Mouse (Mus musculus): ENCODE data around the gene Proser1.

Gene Proser1

GRCm38 (mm10) chr3:53463046-53463764 lies at the start of gene Proser1, which contains the start of gene Nhlrc3:
Gene Proser1, plus strand, starts transcription at chr3:53463666.
Gene Nhlrc3, minus strand, starts transcription at chr3:53463332.
- peak; percentile 96 for DNase-seq (ENCODE audit: extremely low read depth, insufficient read length, low spot score)

DNA sequence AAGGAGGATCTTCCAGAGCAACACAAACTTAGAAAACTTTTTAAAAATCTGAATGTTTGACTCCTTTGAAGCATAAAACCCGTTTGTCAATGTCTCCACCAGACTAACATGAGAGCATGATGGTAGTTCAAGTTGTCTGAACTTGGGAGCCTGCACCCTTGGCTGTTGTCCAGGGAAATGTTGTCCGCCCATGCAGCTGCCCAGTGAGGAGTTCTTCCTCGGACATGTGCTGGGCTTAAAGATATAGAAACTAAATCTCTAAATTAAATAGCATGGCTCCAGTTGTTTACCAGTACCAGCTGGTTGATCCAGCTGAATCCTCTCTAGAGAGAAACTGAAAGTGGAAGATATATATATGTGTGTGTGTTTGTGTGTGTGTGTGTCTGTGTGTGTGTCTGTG lies 49.5 kb upstream of the Proser1 start:
- DNase-seq (ENCODE audit: extremely low read depth, insufficient read length, low spot score): no peak

DNA sequence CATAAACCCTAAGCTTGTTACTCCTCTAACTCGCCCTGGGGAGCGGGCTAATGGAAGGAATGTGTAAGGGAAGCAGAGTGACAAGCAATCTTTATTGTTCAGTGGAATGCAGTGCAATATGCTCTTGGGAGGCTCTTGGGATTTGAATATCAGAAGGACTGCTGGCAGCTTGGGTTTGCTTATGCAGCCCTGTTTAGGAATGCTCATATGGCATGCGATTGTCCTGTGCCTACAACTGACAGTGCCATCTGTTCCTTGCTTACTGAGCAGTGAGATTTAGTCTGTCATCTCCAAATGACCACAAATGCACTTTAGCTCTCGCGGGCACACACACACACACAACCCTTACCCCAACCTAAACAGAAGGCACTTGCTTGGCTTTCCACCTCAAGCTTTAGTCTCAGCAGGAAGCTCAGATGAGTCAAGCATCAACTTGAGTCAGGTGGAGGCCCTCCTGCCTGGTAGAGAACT lies 47.4 kb upstream of the Proser1 start:
- DNase-seq (ENCODE audit: extremely low read depth, insufficient read length, low spot score): no peak

DNA sequence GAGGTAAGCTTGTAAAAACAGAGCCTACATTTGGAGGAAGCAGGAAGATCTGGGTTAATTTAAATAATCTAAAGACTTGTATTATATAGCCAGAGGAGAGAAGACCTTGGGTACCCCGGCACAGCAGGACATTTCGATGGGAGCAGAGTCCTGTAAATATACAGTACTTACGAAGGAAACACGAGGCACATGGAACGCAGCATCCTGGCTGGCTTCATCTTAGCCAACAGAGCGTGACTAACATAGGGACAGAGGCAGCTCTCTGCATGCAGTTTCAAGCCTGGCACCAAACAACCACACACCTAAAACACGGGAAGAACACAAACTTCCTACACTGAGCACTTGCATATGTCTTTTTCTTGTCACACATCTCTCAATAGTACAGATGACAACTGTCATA lies 45.8 kb upstream of the Proser1 start:
- DNase-seq (ENCODE audit: extremely low read depth, insufficient read length, low spot score): no peak

DNA sequence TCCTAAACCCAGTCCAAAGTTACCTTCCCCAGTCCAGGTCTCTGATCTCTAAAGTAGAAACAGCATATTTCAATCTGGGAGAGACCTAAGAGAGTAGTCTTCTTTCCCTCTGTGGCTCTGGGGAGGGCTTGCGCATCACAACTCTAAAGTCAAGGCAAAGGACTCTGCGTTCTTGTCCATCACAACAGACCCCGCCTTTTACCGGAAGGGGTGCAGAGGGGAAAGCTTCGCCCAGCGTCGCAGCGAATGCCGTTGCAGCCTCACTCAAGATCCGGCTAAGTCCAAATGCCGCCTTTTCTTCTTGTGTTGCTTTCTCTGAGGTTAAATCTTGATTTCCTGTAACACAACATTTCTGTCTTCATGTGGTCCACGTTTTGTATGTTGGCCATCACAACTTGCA lies 41.8 kb upstream of the Proser1 start:
- DNase-seq (ENCODE audit: extremely low read depth, insufficient read length, low spot score): no peak

DNA sequence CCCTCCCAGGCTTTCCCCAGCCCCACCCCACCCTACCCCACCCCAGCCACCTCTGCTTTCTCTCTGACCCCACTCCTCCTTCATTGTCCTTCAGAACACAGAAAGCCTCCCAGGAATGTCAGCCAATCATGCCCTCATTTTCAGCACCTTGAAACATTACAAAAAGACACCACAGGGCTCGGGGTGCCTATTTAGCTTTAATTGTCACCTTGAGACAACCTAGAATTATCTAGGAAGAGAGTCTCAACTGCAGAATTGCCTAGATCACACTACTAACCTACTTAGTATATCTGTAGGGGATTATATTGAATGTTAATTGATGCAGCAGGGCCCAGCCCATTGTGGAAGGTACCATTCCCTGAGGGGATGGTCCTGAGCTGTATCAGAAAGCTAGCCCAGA lies 40.8 kb upstream of the Proser1 start:
- DNase-seq (ENCODE audit: extremely low read depth, insufficient read length, low spot score): no peak

GRCm38 (mm10) chr3:53423576-53423975 lies 39.9 kb upstream of the Proser1 start:
- DNase-seq (ENCODE audit: extremely low read depth, insufficient read length, low spot score): no peak

DNA sequence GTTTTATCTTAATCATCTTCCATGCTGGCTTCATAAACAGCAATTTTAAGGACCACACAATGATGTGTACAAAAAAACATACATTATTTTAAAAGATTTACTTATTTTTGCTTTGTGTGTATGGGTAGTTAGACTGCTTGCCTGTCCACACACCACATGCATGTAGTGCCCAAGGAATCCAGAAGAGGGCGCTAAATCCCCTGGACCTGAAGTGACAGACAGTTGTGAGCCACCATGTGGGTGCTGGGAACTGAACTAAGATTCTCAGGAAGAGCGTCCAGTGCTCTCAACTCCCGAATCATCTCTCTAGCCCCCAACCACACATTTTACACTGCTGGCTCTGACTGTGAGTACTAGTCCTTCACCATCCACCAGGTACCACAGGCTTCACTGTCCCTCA lies 28.9 kb upstream of the Proser1 start:
- DNase-seq (ENCODE audit: extremely low read depth, insufficient read length, low spot score): no peak

GRCm38 (mm10) chr3:53436550-53436949 lies 26.9 kb upstream of the Proser1 start:
- DNase-seq (ENCODE audit: extremely low read depth, insufficient read length, low spot score): no peak

- no peak for DNase-seq (ENCODE audit: extremely low read depth, insufficient read length, low spot score)
These were observed 17.9 kb upstream of the Proser1 start for GRCm38 (mm10) chr3:53445540-53445939.

GRCm38 (mm10) chr3:53446801-53447200 lies 16.7 kb upstream of the Proser1 start:
- DNase-seq (ENCODE audit: extremely low read depth, insufficient read length, low spot score): no peak

DNA sequence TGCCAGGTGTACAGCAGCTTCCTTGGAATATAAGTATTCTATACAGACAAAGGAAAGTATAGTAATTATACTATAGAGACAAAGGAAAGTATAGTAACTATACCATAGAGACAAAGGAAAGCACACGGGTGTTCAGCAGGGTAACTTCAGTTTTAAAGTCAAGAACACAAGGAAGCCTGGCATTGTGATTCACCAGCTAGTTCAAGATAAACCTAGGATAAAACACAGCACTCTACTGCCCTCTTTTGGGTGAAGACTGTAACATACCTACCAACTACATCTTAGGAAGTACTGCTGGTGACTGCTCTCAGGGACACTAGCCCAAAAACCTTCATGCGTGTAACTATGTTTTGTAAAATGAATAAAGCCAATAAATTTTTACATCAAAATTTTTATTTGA lies 15.3 kb upstream of the Proser1 start:
- peak; percentile 48 for DNase-seq (ENCODE audit: extremely low read depth, insufficient read length, low spot score)

DNA sequence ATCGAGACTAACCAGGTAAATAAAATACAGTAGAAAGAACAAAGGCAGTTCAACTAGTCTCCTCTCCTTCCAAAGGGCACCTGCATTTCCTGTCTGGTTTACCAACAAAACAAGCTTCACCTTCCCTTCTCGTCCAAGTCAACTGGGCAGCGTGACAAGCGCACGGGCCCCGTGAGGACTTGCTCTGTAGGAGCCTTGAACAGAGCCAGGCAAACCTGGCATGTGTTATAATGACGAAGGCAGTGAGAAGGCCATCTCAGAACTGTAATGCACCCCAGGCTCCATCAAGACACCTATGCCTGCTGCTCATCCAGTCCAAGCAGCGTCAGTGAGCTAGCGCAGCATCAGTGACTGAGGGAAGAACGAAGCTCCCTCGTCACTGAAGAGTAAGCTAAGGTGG lies 12.8 kb upstream of the Proser1 start:
- DNase-seq (ENCODE audit: extremely low read depth, insufficient read length, low spot score): no peak

DNA sequence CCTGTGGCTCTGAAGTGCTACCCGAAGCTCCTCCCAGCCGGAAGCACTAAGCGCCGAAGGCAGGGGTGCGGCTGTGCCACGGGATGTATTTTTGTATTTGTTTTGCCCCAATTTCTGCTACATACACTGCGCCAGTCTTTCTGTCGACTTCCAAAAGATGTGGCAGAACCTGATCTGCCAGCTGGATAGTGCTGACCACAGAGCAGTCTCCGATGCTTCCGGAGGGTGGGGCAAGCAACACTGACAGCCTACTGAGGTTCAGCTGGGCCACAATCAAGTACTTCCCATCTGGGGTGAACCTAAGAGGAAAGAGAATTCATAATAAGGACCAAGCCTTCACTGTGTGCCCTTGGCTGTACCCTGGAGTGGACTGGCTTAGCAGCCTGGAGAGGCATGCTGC lies 11.1 kb upstream of the Proser1 start:
- DNase-seq (ENCODE audit: extremely low read depth, insufficient read length, low spot score): no peak

GRCm38 (mm10) chr3:53453346-53453745 lies 10.1 kb upstream of the Proser1 start:
- no peak for DNase-seq (ENCODE audit: extremely low read depth, insufficient read length, low spot score)

DNA sequence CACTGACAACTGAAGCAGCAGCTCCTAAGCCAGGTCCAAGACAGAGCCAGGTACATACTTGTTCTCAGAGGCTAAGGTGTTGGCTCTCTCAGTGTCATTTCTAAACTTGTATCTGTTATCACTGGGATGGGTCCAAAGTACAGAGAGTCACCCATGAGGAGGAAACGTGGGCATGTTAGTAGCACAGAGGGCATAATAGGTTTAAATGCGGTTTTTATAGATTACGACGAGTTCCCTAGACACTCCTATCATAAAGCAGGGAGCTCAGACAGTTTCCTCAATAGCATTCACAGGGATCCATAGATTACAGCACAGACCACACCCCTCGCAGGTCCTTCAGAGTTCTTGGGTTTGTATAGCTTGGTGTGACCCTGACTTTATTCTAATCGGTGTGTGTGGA lies 9.5 kb upstream of the Proser1 start:
- DNase-seq (ENCODE audit: extremely low read depth, insufficient read length, low spot score): no peak

GRCm38 (mm10) chr3:53454561-53454960 lies 8.9 kb upstream of the Proser1 start:
- DNase-seq (ENCODE audit: extremely low read depth, insufficient read length, low spot score): no peak

DNA sequence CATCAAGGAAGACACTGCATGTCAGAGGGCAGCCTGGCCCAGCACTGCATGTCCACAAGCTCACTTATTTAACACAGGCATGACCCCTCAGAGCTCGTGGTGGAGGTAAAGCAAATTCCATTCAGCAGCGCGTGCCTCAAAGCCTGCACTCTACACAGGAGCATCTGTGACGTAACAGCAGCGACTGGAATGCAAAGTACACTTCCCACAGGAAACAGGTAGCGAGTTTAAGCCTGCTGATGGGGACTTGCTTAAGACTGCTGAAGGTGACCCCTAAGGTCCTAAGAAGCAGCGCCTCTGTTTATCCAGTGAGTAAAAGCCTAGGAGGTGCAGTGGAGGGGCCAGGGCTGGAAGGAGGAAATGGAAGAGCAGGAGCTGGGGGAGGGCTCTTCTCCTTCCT lies 8.5 kb upstream of the Proser1 start:
- DNase-seq (ENCODE audit: extremely low read depth, insufficient read length, low spot score): no peak

- DNase-seq (ENCODE audit: extremely low read depth, insufficient read length, low spot score): no peak
These were observed 5.7 kb upstream of the Proser1 start for GRCm38 (mm10) chr3:53457750-53458149.

DNA sequence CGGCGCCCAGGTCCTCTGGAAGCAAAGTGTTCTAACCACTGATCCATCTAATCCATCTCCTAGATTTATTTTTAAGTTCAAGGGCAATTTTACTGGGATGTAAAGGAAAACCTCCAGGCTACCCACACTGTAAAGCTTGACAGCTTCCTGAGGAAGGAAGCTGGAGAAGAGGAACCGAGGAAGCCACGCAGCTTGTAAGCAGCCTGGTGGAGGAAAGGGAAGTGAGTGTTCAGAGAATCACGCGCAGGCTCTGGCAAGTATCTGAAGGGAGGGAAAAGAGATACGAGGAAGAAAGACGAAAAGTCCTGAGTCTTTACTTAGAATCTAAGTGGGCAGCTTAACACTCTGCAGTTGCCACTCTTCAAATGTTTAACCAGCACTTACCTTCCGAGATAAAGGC lies 3.4 kb upstream of the Proser1 start:
- no peak for DNase-seq (ENCODE audit: extremely low read depth, insufficient read length, low spot score)

- no peak for DNase-seq (ENCODE audit: extremely low read depth, insufficient read length, low spot score)
These were observed 793 bp upstream of the Proser1 start for GRCm38 (mm10) chr3:53462701-53463045.

DNA sequence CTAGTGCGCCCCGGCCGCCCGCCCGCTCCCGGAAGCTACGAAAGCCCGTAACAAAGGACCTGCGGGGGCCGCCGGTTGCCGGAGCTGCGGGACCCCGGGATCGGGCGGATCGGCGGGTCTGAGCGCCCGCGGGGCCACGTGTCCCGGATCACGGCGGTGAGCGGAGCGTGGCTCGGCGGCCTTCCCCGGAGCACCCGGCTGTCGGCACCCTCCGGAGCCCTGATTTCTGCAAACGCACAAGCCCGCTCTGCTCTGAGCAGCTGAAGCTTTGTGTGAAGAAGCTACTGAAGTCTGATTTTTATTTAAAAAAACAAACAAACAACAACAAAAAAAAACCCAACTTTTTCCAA lies 274 bp downstream of the Proser1 start:
- DNase-seq (ENCODE audit: extremely low read depth, insufficient read length, low spot score): no peak

DNA sequence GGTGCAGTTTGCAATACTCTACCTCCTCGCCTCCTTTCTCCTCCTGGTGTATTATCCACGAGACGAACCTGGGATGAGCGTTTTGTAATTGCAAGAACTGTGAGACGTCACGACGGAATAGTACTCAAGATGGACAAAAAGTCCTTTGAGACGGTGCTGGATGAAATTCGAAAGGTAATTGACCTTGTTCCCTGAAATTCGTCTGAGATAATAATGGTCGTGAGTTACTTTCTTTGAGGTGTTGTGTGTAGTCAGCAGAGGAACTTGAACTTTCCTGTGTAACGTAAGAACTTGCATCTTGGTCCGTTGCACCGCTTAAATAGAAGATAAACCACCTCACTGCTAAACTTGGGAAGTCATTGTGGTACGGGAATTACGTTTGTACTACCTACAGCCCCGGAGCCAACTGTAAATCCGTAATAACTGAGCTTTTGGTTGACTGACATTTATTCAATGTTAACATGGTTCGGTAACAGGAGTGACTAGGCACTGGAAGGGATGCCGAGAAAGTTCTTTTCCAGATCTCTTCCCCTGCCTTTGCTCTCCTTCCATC lies 756 bp downstream of the Proser1 start:
- DNase-seq (ENCODE audit: extremely low read depth, insufficient read length, low spot score): no peak
